Mouse (Mus musculus): Measurements from ENCODE around the gene Agps. TPM values are rescaled to one million over a fixed set of nuclear protein-coding genes. Genes with fewer than 3 reads are reported as not detected.
"Not testable (repeated sequence)": the region's sequence is repeated elsewhere in the genome, so short reads cannot be mapped to it uniquely, and the experiment has no call there.

Gene Agps
- total RNA-seq, 1 experiment from 2014 or later: 39.4 TPM

DNA sequence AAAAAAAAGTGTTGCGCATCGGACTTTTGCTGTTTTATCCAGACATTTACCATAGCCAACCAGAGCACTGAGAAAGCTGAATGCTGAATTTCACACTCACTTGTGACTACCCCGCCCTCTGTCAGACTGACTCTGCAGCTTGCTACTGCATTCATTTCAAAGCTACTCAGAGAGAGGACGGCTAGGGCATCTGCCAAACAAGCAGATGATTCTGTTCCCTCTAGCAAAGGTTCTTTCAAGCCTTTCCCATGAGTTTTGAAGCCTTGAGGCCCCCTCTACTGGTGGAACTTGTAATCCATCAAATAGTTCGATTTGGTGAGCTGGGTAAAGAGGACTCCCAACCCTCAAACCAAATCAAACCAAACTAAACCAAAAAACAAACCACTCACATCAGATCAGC is 133.0 kb downstream of the Agps start:
- peak; percentile 82 for ATAC-seq (replicated peaks; ENCODE audit: low read depth, poor library complexity, severe bottlenecking)

GRCm38 (mm10) chr2:75974131-75974530 is 142.2 kb downstream of the Agps start:
- no peak for ATAC-seq (replicated peaks; ENCODE audit: low read depth, poor library complexity, severe bottlenecking)

DNA sequence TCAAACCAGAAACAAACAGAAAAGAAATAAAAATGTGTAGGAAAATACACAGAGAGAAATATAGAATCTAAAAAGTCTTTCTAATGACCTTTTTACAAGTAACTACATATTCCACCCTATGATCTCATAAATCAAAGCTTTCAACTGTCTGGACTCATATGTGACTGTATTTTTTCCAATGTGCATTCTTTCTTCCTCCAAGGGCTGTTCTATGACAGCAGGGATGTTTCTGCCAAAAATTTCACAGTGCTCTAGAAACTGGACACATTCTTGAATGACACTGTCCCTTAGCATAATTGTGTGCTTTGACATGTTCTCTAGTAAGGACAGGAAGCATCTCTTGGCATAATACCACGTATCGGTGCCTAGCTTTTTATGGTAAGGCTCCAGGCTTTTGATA is 144.1 kb downstream of the Agps start:
- ATAC-seq (replicated peaks; ENCODE audit: low read depth, poor library complexity, severe bottlenecking): not testable (repeated sequence)

DNA sequence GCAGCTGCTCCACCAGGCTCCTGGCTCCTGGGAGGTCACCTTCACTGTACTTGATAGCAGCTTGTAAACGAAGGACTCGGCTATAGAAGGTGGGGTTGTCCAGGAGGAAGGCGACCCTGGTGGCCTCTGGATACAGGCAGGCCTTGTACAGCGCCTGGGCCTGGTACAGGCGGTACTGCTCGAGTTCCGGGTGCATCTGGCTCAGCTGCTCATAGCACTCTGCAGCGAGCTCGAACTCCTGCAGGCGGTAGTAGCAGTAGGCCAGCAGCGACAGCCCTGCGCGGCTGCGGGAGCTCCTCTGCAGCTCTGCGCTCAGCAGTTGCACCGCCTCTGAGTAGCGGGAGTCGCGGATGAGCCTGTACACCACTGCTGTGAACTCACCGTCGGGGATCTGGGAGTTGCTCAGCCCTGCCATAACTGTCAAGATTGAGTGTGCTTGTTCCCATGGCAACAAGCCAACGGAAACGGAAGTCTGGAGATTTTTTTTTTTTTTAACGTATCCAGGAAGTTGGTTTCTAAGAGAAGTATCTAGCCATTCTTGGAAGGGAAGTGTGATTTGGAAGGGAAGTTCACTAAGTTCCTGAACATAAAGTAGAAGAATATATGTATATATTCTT is 145.9 kb downstream of the Agps start, which contains the start of gene Ttc30a2:
Gene Ttc30a2 (minus strand): TSS at position 419 of the 617 bp plus-strand sequence.
- peak; percentile 43 for ATAC-seq (replicated peaks; ENCODE audit: low read depth, poor library complexity, severe bottlenecking)

Other genes starting within 250 kb of the Agps start
- gene Hnrnpa3, start 172.9 kb upstream of the Agps start, total RNA-seq (2017): 329 and 360 TPM in 2 replicates
- 78.6 and 81.7 TPM in 2 replicates for gene Nfe2l2, start 127.5 kb upstream of the Agps start, total RNA-seq (2017)
- 3.2 and 5.1 TPM in 2 replicates for gene Ttc30b, start 106.4 kb downstream of the Agps start, total RNA-seq (2017)
- gene Ttc30a2, start 146.0 kb downstream of the Agps start, total RNA-seq (2017): not detected in 2 replicates
- 4.5 and 5.1 TPM in 2 replicates for gene Ttc30a1, start 149.8 kb downstream of the Agps start, total RNA-seq (2017)